Mouse (Mus musculus) CD8-positive naive resting alpha-beta T cell, adult 2 months (primary cell): ENCODE measurements at regions not wholly inside any gene's neighbourhood (a gene's known extent, or its start where the extent isn't known, plus 50 kb on each side); places are given as distances from the start of the nearest gene placed in this dataset.

Source experiments
- DNase-seq, 2 experiments: peaks; one replicate each; pipeline ENCODE4 v3.0.0; 2022; ENCODE audit warnings: low read depth in 2 of 2, low spot score in 2 of 2

DNA sequence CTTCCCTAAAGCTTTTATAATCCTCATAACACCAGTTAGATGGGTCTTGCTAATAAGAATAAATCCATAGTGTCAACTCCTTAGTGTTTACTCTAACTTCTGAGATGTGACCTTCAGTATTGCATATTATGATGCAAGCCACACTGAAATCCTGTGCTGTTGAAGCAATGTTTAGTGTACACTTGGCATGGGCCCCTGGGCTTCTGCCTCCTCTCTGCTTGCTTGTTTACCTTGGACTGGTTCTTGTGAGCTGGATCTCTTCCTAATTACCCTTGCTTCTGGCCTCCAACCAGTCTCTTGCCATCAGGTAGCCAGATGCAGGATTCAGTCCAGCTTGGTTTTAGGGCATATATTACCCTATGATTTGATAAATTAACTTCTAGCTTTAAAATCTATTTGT, 57.0 kb downstream of the Rgs2 start:
- no peak for DNase-seq

DNA sequence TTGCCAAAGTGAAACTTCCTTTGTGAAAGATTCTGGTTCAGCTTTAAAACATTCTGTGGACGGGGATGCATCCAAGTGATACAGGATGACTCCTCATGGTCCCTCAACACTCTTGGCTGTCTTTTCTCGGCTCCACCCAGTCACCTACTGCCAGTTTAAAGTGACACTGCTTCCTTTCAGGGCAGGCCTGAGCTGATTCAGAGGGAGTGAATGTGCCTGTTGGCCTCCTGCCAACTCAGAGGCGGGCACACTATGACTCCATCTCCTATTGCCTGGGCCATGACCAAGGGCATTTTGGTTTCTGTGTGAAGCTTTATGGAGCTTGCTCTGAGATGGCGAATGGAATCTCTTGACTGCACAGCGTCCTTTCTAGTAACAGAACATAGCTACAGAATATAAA, 62.5 kb downstream of the Rgs2 start:
- DNase-seq, result no peak

DNA sequence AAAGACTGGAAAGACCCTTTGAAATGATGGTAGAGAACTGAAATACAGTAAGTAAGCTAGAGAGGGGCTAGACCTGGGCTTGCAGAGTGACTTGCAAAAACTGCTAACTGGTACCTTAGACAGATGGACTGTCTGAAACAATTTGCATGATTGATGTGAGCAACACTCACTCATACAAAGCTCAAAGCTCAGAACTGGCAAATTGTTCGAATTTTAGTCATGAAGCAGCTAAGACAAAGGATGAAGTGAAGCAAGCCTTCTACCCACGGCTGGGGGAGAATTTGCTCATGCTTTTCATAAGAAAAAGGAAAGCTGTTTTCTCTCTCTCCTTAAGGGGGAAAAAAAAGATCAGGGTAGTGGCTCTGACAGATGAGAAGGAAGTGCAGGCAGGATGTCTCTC, 64.5 kb downstream of the Rgs2 start:
- no peak for DNase-seq

- DNase-seq, result no peak
These were observed 65.4 kb downstream of the Rgs2 start for GRCm38 (mm10) chr1:143938569-143938968.

- no peak for DNase-seq
These were observed 73.2 kb downstream of the Rgs2 start for GRCm38 (mm10) chr1:143930798-143931197.

- no peak for DNase-seq
These were observed 74.3 kb downstream of the Rgs2 start for GRCm38 (mm10) chr1:143929567-143930165.

DNA sequence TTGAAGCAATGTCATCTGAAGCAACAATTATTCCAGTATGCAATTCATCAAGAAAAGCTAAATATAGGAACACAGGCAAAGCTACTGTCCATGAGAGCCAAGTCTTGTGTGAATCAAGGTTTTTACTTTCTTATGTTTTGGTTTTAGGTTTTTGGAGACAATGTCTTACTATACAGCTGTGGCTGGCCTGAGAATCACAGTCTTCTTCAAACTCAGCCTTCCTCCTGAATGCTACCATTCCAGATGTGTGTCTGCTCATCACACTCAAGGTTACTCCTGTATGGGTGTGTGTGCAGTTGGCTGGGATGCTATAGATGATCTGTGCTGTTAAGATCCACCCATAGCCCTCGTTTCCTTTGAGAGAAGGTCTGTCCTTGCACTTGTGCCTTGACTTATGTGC, 81.5 kb downstream of the Rgs2 start:
- no peak for DNase-seq

GRCm38 (mm10) chr1:143920256-143920655, 83.7 kb downstream of the Rgs2 start:
- DNase-seq, result no peak

DNA sequence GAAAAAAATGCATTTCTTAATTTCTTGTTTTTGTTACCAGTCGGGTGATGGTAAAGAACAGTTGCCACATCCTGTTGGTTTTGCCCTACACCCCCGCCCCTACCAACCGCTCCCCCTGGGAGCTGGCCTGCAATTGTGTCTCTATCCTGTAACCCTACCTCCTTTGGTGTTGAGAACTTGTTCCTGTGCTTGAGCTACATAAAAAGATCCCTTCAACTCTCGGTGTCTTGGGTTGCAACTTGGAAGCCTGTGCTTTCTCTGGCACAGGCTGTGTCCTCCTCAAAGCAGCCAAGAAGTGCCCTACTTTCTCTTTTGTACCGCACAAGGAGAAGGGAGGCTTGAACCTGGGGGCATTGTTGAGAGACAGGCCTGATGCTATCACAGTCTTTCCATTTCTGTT, 85.0 kb downstream of the Rgs2 start:
- DNase-seq, result peak; percentile 38 to 59

DNA sequence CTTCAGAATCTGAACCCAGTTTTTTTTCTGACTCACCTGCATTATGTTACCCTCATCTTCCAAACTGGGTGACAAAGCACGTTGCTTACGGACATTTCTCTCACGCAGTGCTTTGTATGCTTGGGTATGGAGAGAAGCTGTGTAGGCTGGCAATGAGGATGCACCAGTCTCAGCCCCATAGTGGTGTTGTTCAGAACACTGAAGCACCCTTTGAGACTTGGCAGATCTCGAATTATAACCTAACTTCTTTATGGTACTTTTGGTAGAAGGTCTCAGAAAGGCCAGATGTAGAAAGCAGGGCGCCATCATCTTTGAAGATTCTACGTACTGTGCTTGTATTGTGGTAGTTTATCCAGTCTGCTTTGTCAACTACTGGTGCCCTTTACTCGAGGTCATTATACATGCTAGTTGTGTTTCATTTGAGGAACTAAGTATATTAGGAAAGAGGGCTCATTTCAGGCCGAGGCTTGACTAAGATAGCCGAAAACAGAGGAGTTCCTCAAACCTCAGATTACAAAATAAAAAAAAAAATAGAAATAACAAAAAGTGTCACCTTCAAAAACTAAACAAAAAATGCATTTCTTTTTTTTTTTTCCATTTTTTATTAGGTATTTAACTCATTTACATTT, 85.7 kb downstream of the Rgs2 start:
- DNase-seq, result peak in 1 of 2 experiments; percentile 7

- peak in 1 of 2 experiments; percentile 5 for DNase-seq
These were observed 86.3 kb downstream of the Rgs2 start for GRCm38 (mm10) chr1:143917623-143918022.

DNA sequence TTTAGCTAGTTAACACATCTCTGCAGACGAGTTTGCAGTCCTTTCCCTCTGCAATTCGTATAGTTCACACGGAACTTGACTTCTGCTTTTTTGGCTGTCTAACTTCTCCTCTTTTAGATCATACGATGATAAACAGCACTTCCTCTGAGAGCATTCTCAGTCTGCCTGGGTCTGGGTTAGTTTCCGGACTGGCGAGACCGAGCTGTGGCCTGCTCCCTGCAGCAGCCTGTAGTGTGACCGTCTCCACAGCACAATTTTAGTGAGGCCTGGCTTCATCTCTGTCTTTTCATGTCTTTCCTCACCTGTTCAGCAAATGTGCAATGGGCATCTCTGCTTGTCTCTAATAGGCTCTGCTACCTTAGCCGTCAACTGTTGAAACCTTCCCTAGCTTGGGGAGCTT, 87.4 kb downstream of the Rgs2 start:
- DNase-seq, result peak; percentile 20 to 22

- DNase-seq, result no peak
These were observed 91.4 kb downstream of the Rgs2 start for GRCm38 (mm10) chr1:143912586-143912985.

GRCm38 (mm10) chr1:143911230-143911629, 92.7 kb downstream of the Rgs2 start:
- DNase-seq, result no peak

- no peak for DNase-seq
These were observed 93.4 kb downstream of the Rgs2 start for GRCm38 (mm10) chr1:143910530-143910929.

- no peak for DNase-seq
These were observed 96.6 kb downstream of the Rgs2 start for GRCm38 (mm10) chr1:143907312-143907711.

DNA sequence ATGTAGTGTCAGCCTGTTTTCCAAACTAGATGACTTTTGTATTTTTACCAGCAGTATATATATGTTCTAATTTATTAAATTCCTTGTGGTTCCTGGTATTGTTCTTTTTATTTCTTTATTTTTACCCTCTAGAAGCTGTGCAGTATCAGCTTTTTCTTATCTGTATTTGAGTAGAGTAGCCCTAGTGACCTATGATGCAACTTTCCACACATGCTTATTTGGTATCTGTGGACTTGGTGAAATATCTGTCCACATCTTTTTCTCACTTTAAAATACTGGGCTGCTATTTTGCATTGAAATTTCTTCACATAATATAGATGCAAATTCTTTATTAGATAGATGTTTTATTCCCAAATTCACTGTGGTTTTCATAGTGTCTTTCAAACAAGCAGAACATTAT, 97.1 kb downstream of the Rgs2 start:
- DNase-seq, result no peak

DNA sequence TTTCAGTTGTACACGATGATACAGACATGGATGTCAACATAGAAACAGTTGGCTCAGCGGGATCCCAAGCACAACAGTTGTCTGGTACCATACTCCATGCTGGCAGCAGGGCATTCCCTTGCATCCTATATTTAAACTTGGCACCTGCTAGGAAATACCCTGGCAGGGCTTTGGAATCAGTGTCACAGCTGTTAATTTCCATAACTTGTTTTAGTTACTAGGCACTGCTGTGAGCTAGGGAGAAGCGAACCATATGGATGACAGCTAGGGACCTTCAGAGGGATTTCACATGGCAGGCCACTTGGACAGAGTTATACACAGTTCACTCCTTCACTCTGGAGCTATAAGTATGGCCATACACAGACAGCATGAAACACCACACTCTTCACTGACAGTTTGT, 100.0 kb downstream of the Rgs2 start:
- DNase-seq, result no peak

DNA sequence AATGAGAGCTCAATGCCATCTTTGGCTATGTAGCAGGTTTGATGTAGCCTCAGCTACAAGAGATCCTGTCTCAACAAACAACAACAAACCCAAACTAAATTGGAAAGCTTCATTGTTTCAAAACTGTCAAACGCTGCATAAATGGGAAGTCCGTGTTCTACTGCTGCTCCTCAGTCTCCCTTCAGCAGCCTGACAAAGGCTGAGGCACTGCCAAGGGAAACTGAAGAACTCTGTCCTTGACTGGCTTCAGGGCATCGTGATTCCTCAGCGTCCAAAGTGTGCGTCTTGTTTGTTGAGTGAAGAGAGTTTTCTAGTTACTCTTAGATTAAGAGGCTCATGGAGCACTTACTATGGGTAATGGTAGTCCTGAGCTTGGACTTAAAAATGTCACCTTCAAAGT, 100.7 kb downstream of the Rgs2 start:
- no peak for DNase-seq

DNA sequence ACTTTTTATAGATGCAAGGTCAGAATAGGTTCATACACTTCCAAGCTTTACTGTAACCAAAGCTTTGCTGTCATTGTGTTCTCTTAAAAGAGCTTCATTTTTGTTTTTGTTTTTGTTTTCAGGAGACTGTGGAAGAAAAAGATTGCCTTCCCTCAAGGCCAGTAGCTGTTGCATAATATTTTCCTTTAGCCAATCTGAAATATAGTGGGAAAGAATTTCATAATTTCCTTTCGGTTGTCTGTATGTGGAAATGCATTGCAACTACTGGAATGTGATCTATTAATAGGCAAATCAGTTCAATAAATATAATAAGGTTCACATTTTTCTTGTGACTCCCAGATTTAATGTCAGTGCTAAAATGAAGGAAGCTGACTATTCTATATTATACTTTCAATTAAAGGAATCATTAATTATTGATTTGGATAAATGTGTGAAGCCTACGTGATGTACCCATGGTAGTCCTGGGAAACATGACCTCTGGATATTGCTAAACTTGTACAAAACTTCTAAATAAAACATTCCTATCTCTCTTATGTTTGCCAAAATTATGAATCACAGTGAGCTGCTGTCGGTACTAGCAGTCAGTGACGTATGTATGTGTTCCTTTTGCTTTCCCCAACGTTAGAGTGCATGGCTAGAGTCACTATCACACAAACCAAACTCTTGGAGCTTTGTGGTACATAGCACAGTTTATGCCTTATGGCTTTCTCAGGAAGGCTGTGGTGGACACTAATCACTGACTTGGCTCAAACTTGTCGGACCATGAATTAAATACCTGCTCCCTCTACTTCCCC, 102.6 kb downstream of the Rgs2 start:
- no peak for DNase-seq

DNA sequence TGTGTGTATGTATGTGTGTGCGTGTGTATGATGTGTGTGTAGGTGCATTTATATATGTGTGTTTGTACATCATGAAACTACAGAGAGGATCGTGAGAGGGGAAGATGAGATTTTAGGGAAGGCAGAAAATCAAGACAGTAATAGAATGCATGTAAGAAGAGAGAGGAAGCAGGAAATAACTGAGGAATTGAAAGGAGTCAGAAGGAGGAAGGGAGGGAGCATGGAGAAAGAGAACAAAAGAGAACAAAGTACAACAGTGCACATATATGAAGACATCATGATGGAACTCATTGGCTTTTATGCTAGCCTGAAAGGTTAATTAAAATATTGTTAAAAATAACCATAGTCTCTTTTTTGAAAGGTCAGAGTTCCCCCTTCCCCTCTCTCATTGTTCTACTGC, 111.4 kb downstream of the Uchl5 start:
- no peak for DNase-seq

GRCm38 (mm10) chr1:143888065-143888464, 111.0 kb downstream of the Uchl5 start:
- no peak for DNase-seq
